Mouse (Mus musculus) gonadal fat pad, adult 2 months (tissue): ENCODE measurements around the gene Tmprss6. TPM values are rescaled to one million over a fixed set of nuclear protein-coding genes. Genes with fewer than 3 reads are reported as not detected.
A peak's percentile ranks its signal among the peaks of the same experiment; 100 is the strongest.

ENCODE experiments used
- DNase-seq: peaks from one replicate; pipeline ENCODE4 v3.0.0-alpha.2; 2012; ENCODE audit warnings: low read depth
- polyA plus RNA-seq: library from polyadenylated mRNA; depleted of rRNA; stranded (reverse); fragments of >200 nt; gene quantifications from 2 replicates; pipeline ENCODE4 v1.2.3, GENCODE M21; 2012; rRNA removed

Tmprss6 gene
- polyA plus RNA-seq, 1 experiment: 0.61 TPM

DNA sequence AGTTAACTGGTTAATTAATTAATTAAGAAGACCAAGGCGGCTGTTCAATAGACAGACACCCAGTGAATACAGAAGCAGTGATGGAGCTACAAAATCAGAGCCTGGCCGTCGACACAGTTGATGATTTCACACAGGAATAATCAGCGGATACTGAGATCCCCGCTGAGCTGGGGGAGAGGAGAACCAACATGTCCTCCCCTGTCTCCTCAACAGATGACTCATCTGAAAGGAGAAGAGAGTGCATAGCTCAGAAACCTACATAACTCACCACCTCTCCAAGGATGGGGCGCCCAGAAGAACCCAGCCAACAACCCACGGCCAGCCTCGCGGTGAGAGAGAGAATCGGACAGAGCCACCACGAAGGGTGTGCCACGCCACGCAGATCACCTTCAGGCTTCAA, 48.0 kb downstream of the Tmprss6 start:
- no peak for DNase-seq

DNA sequence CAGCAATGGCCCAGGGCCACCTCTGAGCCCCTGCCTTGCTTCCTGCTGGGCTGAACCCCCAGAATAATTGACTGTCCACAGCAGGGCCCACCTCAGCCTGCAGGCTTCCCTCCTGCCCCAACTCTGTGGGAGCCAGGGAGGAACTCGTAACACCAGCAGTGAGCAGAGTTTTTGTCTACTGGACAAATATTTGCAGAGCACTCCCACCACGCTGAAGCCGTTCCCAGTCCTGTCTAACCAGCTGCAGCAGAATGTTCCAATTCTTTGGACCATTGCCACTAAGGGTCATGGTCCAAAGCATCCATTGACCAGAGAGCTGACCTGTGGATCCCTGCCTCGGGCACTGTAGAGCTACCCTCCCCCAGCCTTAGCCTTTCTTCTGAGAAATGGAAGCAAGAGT, 51.5 kb downstream of the Tmprss6 start:
- no peak for DNase-seq

DNA sequence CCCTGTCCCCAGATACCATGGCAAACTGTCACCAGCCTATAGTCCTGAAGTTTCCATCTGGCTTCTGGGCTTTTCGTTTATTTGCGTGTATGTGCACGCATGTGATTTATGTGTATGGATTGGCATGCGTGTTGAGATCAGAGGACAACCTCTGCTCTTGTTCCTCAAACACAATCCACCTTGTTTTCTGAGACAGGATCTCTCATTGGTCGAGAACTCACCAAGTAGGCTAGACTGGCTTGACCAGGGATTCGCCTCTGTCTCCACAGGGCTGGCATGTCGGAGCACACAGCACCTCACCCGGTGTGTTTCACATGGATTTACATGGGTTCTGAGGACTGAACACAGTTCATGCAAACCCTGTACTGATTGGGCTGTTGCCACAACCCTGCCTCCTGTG, 54.3 kb downstream of the Tmprss6 start:
- peak; percentile 95 for DNase-seq

DNA sequence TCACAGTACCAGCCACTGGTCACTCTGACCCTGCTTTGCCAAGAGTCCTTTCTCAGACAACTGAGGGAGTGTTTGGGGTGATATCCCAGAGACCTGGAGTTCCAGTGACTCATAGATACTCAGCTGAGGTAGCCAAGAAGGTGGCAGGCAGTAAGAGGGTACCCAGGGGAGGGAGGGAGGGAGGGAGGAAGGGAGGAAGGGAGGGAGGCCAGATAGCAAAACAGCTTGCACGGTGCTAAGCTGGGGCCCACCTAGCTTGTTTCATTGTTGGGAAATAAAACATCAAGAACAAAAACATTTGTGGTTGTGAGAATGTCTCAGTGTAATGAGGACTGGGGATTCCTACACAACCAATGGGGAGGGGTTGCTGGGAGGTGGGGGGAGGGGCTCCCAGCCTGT, 54.7 kb downstream of the Tmprss6 start:
- DNase-seq: no peak

DNA sequence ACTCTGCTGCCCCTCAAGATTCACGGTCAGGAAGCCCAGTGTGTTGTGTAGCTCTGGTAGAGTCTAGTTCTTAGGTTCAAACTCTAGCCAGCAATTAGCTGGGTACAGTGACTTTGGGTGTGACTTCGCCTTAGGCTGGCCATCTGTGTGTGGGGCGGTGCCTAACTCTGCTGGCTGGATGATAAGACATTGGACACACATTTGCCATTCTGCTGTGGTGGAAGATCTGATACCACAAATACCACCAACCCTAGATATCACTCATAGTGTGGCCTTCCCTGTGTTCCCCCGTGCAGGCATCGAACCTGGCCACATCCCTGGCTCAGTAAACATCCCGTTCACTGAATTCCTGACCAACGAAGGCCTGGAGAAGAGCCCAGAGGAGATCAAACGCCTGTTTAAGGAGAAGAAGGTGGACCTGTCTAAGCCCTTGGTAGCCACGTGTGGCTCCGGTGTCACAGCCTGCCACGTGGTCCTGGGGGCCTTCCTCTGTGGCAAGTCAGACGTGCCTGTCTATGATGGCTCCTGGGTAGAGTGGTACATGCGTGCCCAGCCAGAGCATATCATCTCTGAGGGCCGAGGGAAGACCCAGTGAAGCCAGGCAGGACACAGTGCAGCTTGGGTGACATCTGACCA, 55.2 kb downstream of the Tmprss6 start:
- no peak for DNase-seq

DNA sequence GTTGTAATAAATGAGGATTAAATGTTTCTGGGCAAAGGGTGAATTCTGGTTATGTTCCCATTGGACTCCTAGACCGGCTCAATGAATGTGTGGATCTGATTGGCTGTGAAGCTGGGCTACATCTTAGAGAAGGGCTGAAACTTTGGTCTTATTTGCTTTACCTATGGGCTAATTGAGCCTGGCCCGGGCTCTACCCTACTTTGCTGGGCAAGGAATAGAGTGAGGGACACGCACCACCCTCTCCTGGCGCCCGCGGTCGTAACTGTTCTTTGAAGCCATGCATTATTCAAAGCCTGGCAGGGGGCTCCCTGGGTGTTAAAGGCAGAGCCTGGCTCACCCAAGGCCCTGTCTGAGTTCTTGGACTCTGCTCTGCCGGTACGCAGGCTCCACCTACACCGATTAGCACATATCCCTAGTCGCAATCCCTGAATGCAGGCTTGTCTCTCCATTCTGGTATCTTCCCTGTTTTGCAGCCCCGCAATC, 58.8 kb downstream of the Tmprss6 start:
- DNase-seq: no peak

DNA sequence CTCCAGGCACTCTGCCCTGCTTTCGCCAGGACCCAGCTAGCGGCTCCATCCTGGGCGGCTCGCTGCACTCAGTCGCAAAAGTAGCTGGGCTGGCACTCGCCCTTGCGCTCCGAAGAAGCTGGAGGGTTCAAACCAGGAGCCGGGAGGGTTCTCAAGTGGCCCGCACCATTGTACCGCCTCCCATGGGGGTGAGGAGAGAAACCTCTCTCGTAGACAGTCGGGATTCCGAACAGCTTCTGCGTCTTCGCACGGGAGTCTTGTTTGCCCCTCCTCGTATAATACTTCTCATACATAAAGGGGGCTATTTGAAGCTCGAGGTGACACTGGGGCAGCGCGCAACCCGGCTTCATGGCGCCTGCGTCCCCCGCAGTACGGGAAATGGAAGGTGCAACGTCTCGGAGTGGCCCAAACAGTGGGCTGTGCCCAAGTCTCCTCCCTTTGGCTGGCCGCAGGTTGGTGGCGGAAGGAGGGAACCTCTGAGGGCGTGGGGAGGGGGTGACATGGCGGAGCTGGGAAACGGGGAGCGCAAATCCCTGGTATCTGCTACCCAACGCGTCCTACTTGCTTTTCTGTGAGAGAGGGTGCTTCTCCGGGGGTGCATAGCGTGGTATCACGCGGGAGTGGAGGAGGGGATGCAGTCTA, 62.0 kb downstream of the Tmprss6 start, which contains the start of gene Mpst:
Gene Mpst, plus strand, starts transcription at position 124 of the 642 bp plus-strand sequence.
- DNase-seq: no peak

DNA sequence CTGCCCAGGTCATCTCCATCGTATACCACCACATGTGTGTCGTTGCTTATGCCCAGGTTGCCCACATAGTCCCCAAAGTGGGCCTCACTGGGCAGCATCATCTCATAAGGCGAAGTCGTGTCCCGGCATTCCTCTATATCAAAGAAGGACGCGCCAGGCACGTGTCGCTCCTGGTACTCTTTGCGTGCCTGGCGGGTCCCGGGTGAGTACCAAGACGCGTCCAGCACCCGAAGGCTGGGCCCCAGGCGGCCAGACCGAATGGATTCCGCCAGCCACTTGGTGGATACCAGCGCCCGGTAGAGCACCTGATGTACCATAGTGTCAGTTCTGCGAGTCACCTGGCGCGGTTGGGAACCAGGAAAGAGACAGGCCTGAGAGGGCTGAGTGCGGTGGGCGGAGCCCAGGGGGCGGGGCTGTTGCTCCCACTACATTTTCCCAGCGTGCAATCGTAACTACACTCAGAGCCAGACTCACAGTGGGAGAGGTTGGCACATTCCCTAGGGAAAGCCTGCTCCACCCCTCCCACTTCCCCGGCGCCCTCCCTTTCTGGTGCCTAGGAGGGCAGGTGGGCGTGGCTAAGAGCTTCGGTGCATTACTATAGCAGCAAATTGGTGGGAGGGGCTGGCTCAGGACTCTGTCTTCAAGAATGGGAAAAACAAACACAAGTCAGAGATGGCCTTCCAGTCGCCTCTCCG, 62.8 kb downstream of the Tmprss6 start, which contains the start of gene Tst:
Gene Tst, minus strand, starts transcription at position 391 of the 695 bp plus-strand sequence.
- DNase-seq: no peak

DNA sequence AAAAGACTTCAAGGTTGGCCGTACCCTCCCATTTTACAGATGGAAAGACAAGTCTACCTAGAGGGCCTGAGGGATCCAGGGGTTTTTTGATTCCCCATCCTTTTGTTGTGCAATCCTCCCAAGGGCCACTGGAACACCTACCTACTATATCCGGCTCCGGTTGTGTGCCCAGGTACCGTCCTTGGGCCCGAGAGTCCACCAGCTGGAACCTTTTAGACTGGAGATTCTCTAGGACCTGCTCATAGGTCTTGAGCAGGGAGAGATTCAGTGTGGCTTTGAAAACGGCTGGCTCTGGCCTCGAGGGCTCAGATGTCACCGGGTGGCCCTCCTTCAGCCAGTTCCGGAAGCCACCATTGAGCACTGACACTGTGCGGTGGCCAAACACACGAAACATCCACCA, 63.3 kb downstream of the Tmprss6 start:
- no peak for DNase-seq

DNA sequence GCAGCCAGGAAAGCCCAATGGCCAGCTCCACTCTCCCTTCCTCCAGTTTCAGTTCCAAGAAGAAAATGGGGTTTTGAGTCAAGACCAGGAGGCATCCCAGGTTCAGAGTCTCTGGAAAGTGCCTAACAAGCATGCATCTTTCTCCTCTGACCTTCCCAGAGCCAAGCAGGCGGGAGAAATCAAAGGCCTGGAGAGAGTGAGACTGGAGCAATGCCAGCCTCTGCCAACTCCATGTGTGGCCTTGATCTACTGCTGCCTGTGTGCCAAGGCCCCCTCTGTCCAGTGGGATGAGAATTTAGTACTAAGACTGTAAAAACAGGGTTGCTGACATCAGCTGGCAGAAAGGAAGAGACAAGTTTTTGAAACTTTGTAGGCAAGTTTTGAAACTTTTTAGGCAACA, 64.5 kb downstream of the Tmprss6 start:
- no peak for DNase-seq

DNA sequence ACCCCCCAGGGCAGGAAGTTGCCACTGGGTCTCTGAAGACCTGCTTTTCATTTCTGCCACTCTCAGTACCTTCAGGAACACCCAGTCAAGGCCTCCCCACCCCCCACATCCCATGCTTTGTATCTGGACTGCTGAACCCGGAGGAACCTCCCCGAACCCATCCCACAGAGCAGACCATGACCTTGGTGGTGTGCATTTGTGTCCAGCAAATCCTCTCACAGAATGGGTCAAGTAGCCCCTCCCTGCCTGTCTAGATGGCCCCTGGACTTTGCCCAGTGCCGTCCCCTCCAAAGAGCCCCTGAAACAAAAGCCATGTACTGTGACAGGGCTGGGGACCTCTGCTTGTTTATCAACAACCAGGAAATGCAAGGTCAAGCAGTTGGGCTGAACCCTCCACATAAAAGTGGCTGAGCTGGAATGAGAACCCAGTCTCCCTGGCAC, 65.1 kb downstream of the Tmprss6 start:
- DNase-seq: no peak

DNA sequence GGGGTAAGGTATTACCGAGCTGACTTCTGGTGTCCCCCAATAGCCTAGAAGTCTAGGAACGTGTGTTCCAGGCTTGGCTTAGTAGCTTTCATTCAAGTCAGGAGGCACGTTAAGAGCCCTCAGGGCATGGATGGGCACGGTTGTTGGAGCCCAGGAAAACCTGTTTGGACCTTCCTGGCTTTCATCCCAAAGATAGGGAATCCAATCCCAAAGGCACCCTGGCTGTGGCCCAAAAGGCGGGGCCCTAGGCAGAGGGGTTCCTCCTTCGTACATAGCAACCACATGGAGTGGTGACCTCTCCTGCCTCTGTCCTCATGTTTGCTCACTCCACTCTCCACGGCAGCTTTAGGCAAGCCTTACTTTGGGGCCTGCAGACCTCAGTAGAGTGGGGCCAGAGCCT, 66.0 kb downstream of the Tmprss6 start:
- no peak for DNase-seq

DNA sequence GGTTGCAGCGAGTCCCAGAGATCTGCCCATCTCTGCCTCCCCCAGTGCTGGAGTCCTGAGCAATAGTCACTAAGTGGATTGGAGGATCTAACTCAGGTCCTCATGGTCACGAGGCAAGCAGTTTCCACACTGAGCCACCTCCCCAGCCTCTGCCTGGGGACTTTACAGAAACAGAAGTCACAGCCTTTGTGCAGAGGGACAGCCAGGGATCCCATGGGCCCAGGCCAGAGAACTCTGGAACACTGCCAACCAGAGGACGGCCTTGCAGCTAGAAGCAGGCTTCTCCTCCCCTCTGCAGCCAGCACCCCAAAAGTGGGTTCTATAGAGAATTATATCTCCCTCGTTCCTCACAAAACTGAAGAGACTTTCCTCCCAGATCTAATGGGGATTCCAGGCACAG, 66.5 kb downstream of the Tmprss6 start:
- DNase-seq: no peak

DNA sequence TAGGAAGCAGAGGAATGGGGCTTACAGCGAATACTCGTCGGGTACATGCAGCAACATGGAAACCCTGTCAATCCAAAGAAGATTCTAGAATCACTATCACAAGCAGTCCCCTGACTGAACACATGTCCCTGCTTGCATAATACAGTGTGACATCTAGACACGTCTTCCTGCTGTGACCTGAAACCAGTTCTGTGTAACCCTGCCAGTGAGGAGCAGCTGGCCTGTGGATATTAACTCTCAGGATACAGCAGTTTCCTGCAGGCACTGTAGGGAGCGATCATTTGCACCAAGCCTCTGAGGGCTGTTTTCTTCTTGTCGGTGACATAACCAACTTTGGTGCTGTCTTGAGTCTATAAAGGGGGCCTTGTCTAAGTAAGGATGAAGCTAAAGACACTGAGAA, 67.1 kb downstream of the Tmprss6 start:
- no peak for DNase-seq

DNA sequence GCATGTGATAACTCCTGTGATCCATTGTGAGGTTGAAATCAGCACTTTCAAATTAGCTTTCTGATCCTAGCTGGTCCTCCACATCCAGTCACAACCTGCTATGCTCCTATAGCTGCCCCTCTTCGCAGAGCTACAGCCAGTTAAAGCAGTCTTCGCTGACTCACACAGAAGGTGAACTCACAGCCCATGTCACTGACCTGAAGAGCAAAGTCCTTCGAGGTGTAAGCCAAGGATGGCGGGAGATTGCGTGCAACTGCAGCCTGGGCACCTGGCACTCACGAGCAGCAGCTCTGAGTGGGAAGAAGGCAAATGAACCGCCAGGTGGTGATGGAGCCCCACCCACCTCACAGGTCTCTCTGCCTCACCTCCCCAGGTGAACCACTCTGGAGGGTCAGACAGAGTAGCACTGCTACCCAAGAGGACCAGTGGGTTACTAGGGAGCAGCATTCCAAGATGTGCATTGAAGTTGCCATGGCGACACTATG, 72.9 kb downstream of the Tmprss6 start, which contains the start of gene Tex33:
Gene Tex33, minus strand, starts transcription at position 435 of the 485 bp plus-strand sequence.
- DNase-seq: no peak

DNA sequence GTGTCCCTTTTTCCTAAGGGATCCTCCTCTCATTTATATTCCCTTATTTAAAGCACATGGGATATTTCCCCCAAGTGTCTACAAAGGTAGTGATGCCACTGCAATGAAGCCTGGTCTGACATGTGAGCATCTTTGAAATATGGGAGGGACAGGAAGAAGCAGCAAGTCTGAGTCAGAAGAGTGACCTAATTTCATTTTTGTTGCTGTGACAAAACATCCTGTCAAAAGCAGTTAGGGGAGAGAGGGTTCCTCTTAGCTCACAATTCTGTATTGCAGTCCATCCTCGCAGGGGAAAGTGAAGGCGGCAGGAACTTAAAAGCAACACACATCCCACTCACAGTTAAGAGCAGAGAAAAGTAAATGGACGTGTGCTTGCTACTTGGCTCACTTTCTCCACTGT, 77.6 kb downstream of the Tmprss6 start:
- no peak for DNase-seq

Other genes starting within 250 kb of the Tmprss6 start
- gene Ncf4, start 223.8 kb downstream of the Tmprss6 start, polyA plus RNA-seq: 8.3 and 9.8 TPM in 2 replicates
- 5.7 and 6.2 TPM in 2 replicates for gene Csf2rb2, start 162.9 kb downstream of the Tmprss6 start, polyA plus RNA-seq
- gene Csf2rb, start 142.9 kb downstream of the Tmprss6 start, polyA plus RNA-seq: 13.0 and 16.0 TPM in 2 replicates
- 1.1 and 2.6 TPM in 2 replicates for gene Tex33, start 72.7 kb downstream of the Tmprss6 start, polyA plus RNA-seq
- gene Tst, start 62.7 kb downstream of the Tmprss6 start, polyA plus RNA-seq: 44.2 and 72.1 TPM in 2 replicates
- 120 and 127 TPM in 2 replicates for gene Mpst, start 62.2 kb downstream of the Tmprss6 start, polyA plus RNA-seq
- 205 and 251 TPM in 2 replicates for gene Kctd17, start 40.1 kb downstream of the Tmprss6 start, polyA plus RNA-seq
- 3.1 and 4.0 TPM in 2 replicates for gene Il2rb, start 26.6 kb upstream of the Tmprss6 start, polyA plus RNA-seq
- gene C1qtnf6, start 62.8 kb upstream of the Tmprss6 start, polyA plus RNA-seq: 35.3 and 40.4 TPM in 2 replicates
- 0.03 TPM in 1 of 2 replicates, not detected in the other for gene Sstr3, start 76.1 kb upstream of the Tmprss6 start, polyA plus RNA-seq
- gene Rac2, start 104.1 kb upstream of the Tmprss6 start, polyA plus RNA-seq: 24.7 and 25.5 TPM in 2 replicates
- 25.4 and 32.0 TPM in 2 replicates for gene Cyth4, start 128.4 kb upstream of the Tmprss6 start, polyA plus RNA-seq